Mouse (Mus musculus): ENCODE measurements around the gene Coq7. TPM values are rescaled to one million over a fixed set of nuclear protein-coding genes. Genes with fewer than 3 reads are reported as not detected.

Gene Coq7
- polyA plus RNA-seq, 1 experiment from 2014 or later, result 87.0 TPM

GRCm38 (mm10) chr7:118494892-118495579, 38.1 kb downstream of the Coq7 start:
- Histone ChIP-seq H3K27ac (replicated peaks) (no peak overlapping the region), H3K4me1 (peaks cover 22% of the 10 kb centered on the region), H3K27me3 (peaks cover 9% of the 10 kb centered on the region; the same call in 1 of the 2 replicates), H3K4me3 (replicated peaks) (no peak overlapping the region), H3K9ac (no peak overlapping the region), H3K36me3 (no peaks in the 10 kb centered on the region), H3K4me2 (replicated peaks) (no peak overlapping the region), H3K9me3 (replicated peaks) (no peaks in the 10 kb centered on the region)
- no peak for ATAC-seq (ENCODE audit: insufficient number of reproducible peaks, low FRiP score, low TSS enrichment, low read depth)
- 80% methylated on average over 4 of the region's 4 CpGs for WGBS

DNA sequence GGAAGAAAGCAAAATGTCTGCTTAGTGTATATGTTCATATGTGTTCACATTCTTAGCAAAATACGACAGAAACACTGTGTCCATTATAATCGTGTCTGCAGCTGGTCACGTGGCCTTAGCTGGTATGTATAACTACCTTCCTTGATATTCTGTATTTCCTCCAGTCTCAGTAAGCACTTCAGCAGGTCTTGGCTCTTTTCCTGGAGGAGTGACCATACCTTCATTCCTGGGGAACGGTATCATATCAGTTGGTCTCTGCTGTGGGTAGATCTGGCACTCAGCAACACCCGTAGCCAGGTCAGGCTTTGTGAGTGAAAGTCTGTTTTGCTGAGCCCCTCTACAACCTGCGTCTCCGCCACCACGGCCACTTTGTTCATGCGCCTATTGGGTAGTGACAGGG, 39.3 kb downstream of the Coq7 start:
- no peaks in the 10 kb centered on the region for H3K36me3 ChIP-seq
- no peak for ATAC-seq (ENCODE audit: insufficient number of reproducible peaks, low FRiP score, low TSS enrichment, low read depth)
- no peak overlapping the region for H3K4me2 ChIP-seq (replicated peaks)
- H3K4me1 ChIP-seq, result peaks cover 33% of the 10 kb centered on the region
- H3K27ac ChIP-seq (replicated peaks), result no peak overlapping the region
- no peaks in the 10 kb centered on the region for H3K9me3 ChIP-seq (replicated peaks)
- WGBS, result 89% methylated on average over 9 of the region's 9 CpGs
- peaks cover 9% of the 10 kb centered on the region; the same call in 1 of the 2 replicates for H3K27me3 ChIP-seq
- no peak overlapping the region for H3K4me3 ChIP-seq (replicated peaks)
- H3K9ac ChIP-seq, result no peak overlapping the region

DNA sequence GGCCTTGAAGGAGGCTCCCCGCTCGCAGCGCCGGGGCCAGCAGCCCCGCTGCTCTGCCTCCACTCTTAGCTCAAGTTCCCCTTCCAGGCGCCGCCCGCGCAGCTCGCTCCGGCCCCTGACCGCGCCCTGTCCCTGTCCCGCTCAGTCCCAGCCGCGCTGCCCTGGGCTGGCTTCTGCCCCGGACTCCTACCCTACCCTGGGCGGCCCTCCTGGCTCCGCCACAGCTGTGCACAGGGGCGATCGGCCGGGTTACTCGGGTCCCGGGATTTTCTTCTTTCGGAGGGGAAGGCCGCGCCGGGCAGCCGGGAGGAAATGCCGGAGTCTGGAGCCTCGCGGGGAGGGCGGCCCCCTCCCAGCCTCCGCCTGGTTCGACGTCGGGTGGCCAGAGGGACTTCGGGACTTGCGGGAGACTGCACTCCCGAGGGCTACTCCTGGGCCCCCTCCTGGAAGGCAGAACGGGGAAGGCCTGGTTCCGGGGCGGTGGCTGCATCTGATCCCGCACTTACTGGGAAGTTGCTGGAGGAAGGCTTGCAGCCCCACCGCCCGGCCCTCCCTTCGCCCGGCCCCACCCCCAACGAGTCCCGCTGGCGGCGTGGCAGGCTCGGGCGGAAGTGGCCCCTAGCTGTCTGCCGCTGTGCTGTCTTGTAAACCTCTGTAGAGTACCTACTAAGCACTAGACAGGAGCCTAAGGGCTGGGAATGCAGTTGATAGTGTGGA, 41.6 kb downstream of the Coq7 start, which contains the start of gene Itpripl2:
Gene Itpripl2 (minus strand): TSS at position 545 of the 717 bp plus-strand sequence.
- Histone ChIP-seq H3K4me3 (replicated peaks) (peak within 1 kb of the TSS; percentile 72), H3K9me3 (replicated peaks) (no peaks in the 10 kb centered on the region), H3K27ac (replicated peaks) (peak within 1 kb of the TSS; percentile 91), H3K4me1 (peaks cover 41% of the 10 kb centered on the region), H3K4me2 (replicated peaks) (peak within 1 kb of the TSS; percentile 71), H3K9ac (peak within 1 kb of the TSS; percentile 78), H3K36me3 (no peaks in the 10 kb centered on the region), H3K27me3 (peaks cover 9% of the 10 kb centered on the region; the same call in 1 of the 2 replicates)
- under 1% methylated on average over 50 of the region's 55 CpGs for WGBS
- peak; percentile 85 for ATAC-seq (ENCODE audit: insufficient number of reproducible peaks, low FRiP score, low TSS enrichment, low read depth)

DNA sequence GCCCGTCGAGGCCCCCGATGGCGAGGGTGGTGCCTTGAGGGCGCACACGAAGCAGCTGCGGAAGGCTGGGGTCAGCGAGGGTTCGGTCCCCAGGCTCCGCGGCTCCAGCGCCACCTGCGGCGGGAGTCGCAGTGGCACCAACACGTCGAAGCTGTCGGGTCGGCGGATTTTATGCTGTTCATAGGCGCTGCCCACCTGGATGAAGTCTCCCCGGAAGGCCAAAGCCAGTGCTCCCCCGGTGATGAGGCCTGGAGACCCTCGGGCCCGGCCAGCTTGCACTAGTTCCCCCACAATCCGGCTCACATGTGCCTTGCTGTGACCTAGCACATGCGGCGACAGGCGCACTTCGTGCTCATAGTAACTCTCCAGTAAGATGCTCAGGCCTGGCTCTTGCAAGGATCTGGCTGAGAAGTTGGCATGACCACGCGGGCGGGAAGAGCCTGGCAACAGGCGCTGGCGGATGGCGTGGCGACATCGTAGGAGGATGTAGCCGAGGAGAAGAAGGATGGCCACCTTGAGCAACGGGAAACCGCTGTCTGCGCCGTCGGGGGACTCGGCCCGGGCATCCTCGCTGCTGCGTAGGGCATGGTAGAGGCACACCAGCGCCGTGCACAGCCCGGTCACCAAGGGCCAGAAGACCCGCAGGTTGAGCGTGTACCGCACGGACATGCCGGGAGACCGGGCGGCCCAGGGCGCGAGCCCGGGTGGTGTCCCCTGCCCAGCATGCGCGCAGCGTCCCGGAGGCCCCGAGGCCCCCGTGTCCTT, 42.3 kb downstream of the Coq7 start:
- peak overlapping the region; percentile 78 for H3K9ac ChIP-seq
- WGBS, result 6% methylated on average over 65 of the region's 67 CpGs
- H3K27ac ChIP-seq (replicated peaks), result peak overlapping the region; percentile 91
- H3K4me2 ChIP-seq (replicated peaks), result peak overlapping the region; percentile 71
- no peaks in the 10 kb centered on the region for H3K9me3 ChIP-seq (replicated peaks)
- peaks cover 9% of the 10 kb centered on the region; the same call in 1 of the 2 replicates for H3K27me3 ChIP-seq
- H3K4me3 ChIP-seq (replicated peaks), result peak overlapping the region; percentile 72
- peak; percentile 45 for ATAC-seq (ENCODE audit: insufficient number of reproducible peaks, low FRiP score, low TSS enrichment, low read depth)
- no peaks in the 10 kb centered on the region for H3K36me3 ChIP-seq
- H3K4me1 ChIP-seq, result peaks cover 41% of the 10 kb centered on the region

DNA sequence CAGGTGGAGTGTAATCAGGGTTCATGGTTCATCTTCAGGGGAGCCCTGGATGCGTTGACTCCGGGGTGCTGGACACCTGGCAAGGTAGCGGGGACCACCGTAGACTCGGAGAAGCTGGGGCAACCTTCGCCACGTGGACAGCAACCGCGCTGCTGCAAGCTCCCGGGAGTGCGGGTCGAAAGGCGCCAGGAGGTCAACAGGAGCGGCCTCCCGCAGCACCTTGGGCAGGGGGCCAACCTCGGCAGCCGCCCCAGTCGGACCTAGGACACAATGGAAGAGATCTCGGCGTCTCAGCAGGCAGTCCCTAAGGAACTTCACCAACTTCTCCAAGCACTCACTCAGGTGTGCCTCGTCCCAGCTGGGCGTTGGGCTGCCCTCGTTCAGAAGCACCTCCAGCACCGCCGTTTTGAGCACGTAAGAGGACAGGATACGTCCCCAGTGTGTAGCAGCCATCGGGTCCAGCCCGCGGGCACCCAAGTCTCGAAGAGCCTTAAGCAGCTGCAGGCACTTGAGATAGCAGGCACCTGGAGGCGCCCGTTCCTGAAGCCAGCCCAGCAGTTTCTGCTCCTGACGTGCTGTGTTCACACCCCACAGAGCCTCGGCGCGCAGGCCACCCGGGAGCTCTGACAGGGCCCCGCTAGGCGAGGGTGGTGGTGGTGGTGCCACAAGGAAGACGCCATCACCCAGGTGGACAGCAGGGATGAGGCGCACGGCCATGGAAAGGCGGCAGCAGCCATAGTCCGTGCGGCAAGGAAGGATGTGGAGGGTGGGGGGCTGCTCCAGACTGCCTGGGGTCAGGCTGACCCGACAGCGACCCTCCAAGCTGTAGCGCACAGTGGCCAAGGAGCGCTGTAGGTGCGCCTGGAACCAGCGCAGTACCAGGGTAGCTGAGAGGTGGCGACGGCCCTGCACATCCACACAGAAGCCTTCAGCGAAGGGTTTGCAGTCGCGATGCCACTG, 43.2 kb downstream of the Coq7 start:
- no peak overlapping the region for H3K27ac ChIP-seq (replicated peaks)
- peak overlapping the region; percentile 71 for H3K4me2 ChIP-seq (replicated peaks)
- H3K27me3 ChIP-seq, result peaks cover 9% of the 10 kb centered on the region; the same call in 1 of the 2 replicates
- H3K9ac ChIP-seq, result peak overlapping the region; percentile 78; the same call in 1 of the 2 replicates
- H3K36me3 ChIP-seq, result no peaks in the 10 kb centered on the region
- no peaks in the 10 kb centered on the region for H3K9me3 ChIP-seq (replicated peaks)
- ATAC-seq (ENCODE audit: insufficient number of reproducible peaks, low FRiP score, low TSS enrichment, low read depth), result no peak
- H3K4me3 ChIP-seq (replicated peaks), result peak overlapping the region; percentile 72
- 33% methylated on average over 57 of the region's 57 CpGs for WGBS
- peaks cover 41% of the 10 kb centered on the region for H3K4me1 ChIP-seq

- Histone ChIP-seq H3K4me3 (replicated peaks) (0 out of 2 replicates have a peak overlapping the region, but pooled peaks have one; percentile 6), H3K4me2 (replicated peaks) (peak overlapping the region; percentile 21), H3K27me3 (peaks cover 9% of the 10 kb centered on the region; the same call in 1 of the 2 replicates), H3K36me3 (no peaks in the 10 kb centered on the region), H3K4me1 (peaks cover 41% of the 10 kb centered on the region), H3K27ac (replicated peaks) (no peak overlapping the region), H3K9me3 (replicated peaks) (no peaks in the 10 kb centered on the region), H3K9ac (no peak overlapping the region)
- WGBS, result 26% methylated on average over 8 of the region's 8 CpGs
- no peak for ATAC-seq (ENCODE audit: insufficient number of reproducible peaks, low FRiP score, low TSS enrichment, low read depth)
Observed at GRCm38 (mm10) chr7:118488060-118488664, 45.0 kb downstream of the Coq7 start.

DNA sequence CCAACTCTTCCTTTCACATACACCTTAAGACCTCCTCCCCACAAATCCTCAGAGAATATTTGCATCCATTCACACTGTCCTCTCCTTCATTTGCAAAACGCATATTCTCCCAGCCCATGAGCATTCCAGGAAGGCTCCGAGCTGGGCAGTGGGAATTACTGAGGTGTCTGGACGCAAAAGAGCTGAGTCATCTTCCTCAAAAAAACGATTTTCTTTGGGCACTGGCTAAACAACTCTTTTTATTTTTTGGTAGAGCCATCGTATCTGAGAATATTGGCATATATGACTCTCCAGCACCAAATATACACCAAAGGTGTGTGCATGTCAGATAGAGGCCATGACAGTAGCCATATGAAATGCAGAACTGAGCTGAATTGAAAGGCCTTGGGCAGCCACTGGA, 46.2 kb downstream of the Coq7 start:
- Histone ChIP-seq H3K4me1 (peaks cover 37% of the 10 kb centered on the region), H3K27ac (replicated peaks) (no peak overlapping the region), H3K4me2 (replicated peaks) (no peak overlapping the region), H3K9ac (no peak overlapping the region), H3K9me3 (replicated peaks) (no peaks in the 10 kb centered on the region), H3K36me3 (no peaks in the 10 kb centered on the region), H3K4me3 (replicated peaks) (no peak overlapping the region), H3K27me3 (peaks cover 9% of the 10 kb centered on the region; the same call in 1 of the 2 replicates)
- 66% methylated on average over 5 of the region's 5 CpGs for WGBS
- no peak for ATAC-seq (ENCODE audit: insufficient number of reproducible peaks, low FRiP score, low TSS enrichment, low read depth)

GRCm38 (mm10) chr7:118483996-118484395, 49.2 kb downstream of the Coq7 start:
- ATAC-seq (ENCODE audit: insufficient number of reproducible peaks, low FRiP score, low TSS enrichment, low read depth), result no peak
- no peak overlapping the region for H3K9ac ChIP-seq
- 83% methylated on average over 1 of the region's 1 CpGs for WGBS

DNA sequence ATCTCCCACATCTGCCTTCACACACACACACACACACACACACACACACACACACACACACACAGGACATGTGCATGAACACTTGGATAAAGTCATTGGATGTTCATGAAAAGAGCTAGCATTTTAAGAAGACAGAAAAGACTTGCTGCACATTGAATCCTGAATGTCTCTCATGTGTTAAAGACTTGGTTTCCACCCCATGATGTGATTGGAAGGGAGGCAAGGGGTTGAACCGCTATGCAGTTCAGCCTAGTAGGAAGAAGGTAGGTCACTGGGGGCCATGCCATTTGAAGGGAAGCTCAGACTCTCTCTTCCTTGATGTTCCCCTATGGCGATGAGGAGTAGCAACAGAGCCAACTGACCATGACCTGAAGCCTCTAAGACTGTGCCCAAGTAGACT, 51.2 kb downstream of the Coq7 start:
- ATAC-seq (ENCODE audit: insufficient number of reproducible peaks, low FRiP score, low TSS enrichment, low read depth), result no peak
- no peak overlapping the region for H3K4me3 ChIP-seq (replicated peaks)

More at GRCm38 (mm10) chr7:118483996-118484395, 49.2 kb downstream of the Coq7 start:
- Histone ChIP-seq H3K36me3 (no peaks in the 10 kb centered on the region), H3K27ac (replicated peaks) (no peak overlapping the region), H3K4me1 (peaks cover 9% of the 10 kb centered on the region), H3K4me2 (replicated peaks) (no peak overlapping the region), H3K27me3 (no peaks in the 10 kb centered on the region), H3K4me3 (replicated peaks) (no peak overlapping the region), H3K9me3 (replicated peaks) (no peaks in the 10 kb centered on the region)

More for the DNA sequence above, 51.2 kb downstream of the Coq7 start:
- Histone ChIP-seq H3K36me3 (no peaks in the 10 kb centered on the region), H3K4me2 (replicated peaks) (no peak overlapping the region), H3K4me1 (peaks cover 4% of the 10 kb centered on the region; the same call in 1 of the 2 replicates), H3K9me3 (replicated peaks) (no peaks in the 10 kb centered on the region), H3K9ac (no peak overlapping the region), H3K27me3 (no peaks in the 10 kb centered on the region), H3K27ac (replicated peaks) (no peak overlapping the region)
- WGBS, result 81% methylated on average over 2 of the region's 2 CpGs
